Mouse (Mus musculus) spleen, postnatal 14 days (tissue): ENCODE results near the gene Osm.

Experiments used
- DNase-seq, 2 experiments: peaks; one replicate each; pipeline ENCODE4 v3.0.0; 2021 to 2022; ENCODE audit warnings: low spot score in 2 of 2

Osm gene

GRCm38 (mm10) chr11:4215061-4215460, 21.2 kb upstream of the Osm start:
- no peak for DNase-seq

DNA sequence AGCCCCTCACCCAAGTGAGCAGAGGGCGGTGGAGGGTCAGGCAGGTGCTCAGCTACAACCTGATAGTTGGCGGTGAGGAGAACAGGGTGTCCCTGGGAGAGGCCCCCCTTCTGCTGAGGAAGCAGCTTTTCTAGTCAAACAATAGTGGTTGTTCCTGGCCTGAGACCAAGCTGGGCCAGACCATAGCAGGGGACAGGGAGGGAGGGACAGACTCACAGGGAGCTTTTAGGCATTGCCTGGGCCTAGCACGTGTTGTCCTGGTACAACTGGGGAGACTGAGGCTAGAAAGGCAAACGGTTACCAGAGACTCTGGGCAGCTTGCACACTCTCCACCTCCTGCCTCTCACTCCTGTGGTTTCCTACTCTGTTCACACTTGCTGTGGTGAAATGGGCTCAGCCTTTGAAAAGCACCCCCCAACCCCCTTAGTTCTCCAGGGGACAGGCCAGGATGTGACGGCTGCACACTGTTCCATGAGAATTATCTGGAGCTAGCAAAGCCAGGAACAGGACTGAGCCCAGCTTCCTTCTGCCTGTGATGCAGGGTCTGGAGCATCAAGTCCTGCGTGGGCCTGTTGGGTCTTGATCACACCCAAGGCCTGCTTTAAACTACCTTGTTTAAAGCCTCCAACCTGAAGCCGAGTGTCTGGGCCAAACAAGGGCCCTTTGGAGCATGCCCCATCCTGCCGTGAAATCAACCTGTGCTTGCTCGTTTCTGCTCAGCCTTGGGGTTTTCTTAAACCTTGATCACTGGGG, 19.8 kb upstream of the Osm start:
- no peak for DNase-seq

DNA sequence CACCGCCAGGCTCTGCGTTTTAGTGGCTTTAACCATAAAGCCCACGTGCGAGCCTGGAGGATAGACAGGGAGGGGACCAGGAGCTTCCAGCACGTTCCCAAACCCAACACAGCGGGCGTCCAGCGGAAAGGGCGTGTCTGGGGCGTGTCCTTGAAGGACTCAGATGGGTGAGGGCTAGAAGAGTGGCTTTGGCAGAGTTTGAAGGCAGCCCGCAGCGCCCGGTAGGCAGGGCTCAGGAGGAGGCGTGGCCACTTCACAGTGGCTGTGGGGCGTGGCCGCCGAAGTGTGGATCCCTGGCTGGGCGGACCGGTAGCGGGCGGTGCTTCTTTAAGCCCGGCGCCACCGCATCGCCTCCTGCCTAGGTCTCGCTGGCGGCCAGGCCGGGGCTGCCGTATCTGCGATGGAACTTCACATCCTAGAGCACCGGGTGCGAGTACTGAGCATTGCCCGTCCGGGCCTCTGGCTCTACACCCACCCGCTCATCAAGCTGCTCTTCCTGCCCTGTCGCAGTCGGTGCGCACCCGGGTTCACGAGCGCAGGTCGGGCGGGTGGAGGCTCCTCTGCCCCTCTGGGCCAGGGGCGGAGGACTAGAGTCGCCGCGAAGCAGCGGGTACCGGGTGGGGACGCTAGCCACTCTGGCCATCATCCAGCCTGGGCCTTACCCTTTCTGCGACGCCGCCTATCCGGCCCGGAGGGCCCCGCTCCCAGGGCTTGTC, 18.1 kb upstream of the Osm start, which contains the start of gene Castor1:
Castor1 (plus strand) TSS at position 312 of the 716 bp plus-strand sequence.
- peak; percentile 81 to 84 for DNase-seq

DNA sequence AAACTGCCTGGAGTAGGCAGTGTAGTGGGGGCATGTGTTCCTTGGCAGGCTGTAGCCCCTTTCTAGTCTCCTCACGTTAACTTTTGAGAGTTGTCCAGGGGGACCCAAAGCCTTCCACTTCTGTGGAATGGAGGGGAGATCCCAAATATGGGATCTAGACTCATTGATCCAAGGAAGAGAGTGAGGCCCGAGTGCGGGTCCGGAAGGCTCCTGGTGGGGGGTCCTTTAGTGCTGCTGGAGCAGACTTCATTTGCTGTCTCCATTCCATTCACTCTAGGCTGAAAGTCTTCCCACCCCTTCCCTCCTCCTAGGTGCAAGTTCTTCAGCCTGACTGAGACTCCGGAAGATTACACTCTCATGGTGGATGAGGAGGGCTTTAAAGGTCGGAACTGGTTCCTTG, 17.6 kb upstream of the Osm start:
- no peak for DNase-seq

DNA sequence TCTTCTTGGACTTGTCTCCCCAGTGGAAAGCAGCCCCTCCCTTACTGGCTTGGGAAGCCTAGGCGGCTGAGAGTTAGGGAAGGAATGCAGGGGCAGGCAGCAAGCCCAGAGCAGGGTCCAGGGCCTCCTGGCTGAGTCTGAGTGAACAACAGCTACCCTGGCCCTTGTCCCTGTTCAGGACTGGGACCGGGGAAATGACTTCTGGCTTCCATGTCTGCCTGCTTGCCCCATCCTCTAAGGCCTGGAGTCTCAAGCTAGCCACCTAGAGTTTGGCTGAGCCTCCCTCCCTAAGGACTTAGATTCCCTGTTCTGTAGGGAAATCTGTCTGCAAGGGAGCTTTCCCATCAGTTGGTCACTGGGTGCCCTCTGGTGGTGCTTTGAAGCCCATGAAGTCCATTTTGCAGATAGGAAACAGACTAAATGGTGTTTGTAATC, 16.9 kb upstream of the Osm start:
- peak in 1 of 2 experiments; percentile 46 for DNase-seq

DNA sequence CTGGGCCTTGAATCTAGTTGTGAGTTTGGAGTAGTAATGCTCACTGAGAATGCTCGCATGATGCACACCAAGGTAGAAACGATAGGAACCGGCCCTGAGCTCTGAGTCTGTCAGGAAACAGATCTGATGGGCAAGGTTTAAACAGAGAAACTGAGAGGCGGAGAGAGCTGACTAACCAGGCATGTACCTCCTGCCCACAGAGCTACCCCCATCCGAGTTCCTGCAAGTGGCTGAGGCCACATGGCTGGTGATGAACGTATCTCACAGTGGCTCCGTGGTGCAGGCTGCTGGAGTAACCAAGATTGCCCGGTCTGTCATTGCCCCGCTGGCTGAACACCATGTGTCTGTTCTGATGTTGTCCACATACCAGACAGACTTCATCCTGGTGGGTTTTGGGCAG, 16.3 kb upstream of the Osm start:
- no peak for DNase-seq

DNA sequence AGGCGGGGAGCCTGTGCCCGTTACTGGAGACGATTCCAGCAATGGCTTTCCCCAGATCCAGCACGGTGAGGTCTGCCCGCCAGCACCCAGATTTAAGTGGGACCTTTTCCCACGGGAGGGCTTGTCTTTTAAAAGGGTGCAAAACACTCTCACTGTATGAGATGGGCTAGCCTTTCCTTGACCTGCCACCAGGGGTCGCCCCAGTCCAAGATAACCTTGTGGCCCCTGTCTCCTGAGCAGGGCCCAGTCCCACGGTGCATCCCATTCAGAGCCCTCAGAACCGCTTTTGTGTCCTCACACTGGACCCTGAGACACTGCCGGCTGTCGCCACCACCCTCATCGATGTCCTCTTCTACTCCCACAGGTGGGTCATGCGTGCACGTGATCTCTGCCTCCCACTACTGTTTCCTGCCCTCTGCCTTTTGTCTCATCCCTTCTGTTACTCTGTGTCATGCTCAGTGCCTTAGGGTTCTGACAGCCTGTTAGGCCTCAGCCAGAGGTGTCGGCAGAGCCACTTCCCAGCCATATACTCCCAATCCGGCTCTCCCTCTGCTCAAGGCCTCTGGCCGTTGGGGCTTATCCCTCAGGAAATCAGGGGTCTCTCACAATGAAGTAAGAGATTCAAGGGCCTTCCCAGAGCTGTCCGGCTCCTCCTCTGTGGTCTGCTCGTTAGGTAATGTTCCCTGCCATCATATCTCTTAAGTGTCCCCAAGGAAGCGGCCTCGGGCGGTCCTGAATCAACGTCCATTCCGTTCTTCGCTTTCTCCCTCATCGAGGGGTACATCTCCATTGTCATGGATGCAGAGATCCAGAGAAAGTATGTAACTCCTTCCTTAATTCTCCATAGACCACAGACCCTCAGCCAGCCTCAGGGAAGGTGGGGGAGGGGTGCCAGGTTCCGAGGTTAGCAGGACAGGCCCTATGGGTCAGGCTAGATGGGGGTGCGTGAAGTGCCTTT, 15.5 kb upstream of the Osm start:
- peak; percentile 79 to 89 for DNase-seq

- DNase-seq: no peak
Measured at GRCm38 (mm10) chr11:4222046-4222950, 13.9 kb upstream of the Osm start.

DNA sequence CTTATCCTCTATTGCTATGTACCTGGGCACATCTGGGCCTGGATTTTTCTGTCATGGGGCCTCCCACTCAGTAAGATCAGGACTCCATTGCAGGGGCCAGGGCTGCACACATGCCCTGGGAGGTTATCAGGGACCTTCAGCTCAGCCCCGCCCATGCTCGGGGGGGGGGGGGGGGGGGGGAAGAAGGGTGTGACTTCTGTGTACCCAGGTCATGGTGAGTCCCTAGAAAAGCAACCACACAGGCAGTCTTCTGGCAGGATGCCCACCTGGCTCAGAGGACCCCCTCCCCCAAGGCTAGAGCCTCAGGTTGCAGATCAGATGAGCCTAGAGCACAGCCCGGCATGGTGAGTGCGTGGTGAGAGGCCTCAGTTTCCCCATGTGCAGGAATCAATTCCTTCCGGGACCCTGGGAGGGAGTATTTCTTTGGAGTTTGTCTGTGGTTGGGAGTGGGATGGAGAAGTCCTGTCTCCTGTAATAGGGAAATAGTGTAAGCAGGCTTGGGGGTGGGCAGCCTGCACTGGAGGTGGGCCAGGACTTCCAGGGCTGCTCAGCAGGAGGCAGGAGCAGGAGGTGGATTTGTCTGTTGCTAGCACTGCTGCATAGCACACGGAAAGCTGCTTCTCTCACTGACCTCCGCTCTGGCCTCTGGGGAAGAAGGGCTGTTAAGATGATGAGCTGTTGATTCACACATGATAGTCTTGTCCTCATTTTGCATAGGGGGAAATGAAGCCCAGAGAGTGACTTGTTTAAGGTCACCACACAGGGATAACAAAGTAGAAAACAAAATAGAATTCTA, 12.6 kb upstream of the Osm start:
- no peak for DNase-seq

GRCm38 (mm10) chr11:4224223-4224622, 12.0 kb upstream of the Osm start:
- no peak for DNase-seq

DNA sequence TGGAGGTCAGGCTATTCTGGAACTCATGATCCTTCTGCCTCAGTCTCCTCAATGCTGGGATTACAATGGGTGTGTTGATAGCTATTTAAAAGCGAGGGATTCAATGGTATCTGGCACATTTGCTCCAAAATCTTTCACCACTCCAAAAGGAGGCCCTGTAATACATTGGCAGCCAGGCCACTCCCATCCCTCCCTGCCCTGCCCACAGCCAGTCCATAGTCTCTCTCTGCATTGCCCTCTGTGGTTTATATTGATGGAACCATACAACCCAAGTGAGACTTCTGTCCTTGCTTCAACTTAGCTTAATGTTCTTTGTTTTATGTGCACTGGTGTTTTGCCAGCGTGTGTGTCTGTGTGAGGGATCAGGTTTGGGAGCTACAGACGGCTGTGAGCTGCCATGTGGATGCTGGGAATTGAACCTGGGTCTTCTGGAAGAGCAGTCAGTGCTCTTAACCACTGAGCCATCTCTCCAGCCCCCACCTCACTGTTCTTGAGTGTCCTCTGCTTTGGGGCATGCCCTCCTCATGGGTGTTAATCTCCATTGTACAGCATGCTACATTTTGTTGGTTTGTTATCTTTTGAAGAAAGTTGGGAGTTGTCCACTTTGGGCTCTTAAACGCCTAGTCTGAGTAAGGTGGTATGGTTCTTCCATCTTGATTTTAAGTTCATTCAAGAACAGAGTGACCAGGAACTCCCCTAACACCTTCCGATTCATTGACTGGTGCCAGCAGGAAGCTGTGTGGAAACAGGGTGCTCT, 9.5 kb upstream of the Osm start:
- no peak for DNase-seq

GRCm38 (mm10) chr11:4228463-4228862, 7.8 kb upstream of the Osm start:
- no peak for DNase-seq

- no peak for DNase-seq
Measured at GRCm38 (mm10) chr11:4229841-4230240, 6.4 kb upstream of the Osm start.

DNA sequence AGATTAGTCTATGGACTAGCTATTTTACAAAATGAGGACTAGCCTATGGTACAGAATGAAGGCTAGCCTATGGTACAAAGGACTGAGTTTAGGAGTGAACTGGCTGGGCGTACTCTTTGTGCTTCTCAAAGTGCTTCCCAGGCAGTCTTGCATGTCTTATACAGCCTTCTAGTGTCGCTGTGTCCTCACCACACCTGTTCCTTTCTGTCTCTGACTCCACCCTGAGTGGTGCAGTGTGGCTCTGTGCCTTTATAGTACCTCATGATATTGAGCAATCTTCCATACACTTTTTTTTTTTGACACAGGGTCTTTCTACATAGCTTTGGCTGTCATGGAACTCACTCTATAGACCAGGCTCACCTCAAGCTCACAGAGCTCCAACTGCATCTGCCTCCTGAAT, 4.8 kb upstream of the Osm start:
- DNase-seq: no peak

DNA sequence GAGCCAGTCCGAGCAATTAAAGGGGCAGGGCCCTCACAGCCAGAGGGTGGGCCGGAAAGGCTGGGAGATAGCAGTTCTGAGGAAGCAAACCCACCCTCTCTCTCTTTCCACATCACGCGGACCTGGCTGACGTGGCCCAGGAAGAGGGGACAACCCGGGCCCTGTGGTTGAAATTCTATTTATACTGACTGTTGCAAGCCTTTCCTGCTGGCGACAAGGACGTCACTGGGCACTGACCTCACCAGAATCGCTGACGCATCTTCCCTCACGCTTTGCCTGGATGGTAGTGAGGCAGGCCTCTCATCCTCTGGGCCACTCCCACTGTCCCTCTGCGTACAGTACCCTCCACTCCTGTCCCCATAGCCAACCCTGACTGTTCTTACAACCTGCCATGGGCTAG, 3.6 kb upstream of the Osm start:
- no peak for DNase-seq

DNA sequence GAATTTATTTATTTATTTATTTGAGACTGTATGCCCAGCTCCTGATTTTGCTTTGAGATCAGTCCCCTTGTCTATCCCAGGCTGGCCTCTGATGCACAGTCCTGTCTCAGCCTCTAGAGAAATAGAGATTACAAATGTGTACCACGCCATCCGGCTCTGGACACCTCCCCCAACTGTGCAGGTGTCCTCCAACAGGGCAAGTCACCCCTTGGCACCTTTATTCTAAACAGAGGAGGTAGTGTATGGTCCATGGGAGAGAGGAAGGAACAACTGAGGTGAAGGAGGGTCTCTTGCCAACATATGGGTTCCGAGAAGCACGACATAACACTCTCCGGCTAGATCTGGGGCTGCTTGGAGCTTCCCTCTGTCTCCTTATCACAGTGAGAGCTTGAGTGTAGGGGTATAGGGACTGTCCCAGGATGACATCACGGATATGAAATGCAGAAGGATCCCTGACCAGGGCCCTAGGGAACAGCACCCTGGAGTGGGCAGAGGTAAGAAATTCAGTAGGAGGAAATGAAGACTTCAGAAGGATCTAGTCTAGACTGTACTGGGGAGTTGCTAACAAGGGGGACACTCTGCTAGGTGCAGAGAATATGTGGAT, 1.1 kb upstream of the Osm start:
- no peak for DNase-seq

- DNase-seq: no peak
Measured at GRCm38 (mm10) chr11:4236546-4237067, 387 bp downstream of the Osm start.

- peak; percentile 31 to 46 for DNase-seq
Measured at GRCm38 (mm10) chr11:4237389-4237912, 1.2 kb downstream of the Osm start.

GRCm38 (mm10) chr11:4238167-4238566, 1.9 kb downstream of the Osm start:
- DNase-seq: no peak
